Mouse (Mus musculus) liver, embryonic 12.5 days (tissue): Measurements from ENCODE around the gene Clk3. TPM values are rescaled to one million over a fixed set of nuclear protein-coding genes. Genes with fewer than 3 reads are reported as not detected.

Experiments
- ATAC-seq: fragments of 200-750 bp; cut with Nextera tagmentation; 2 replicates; pipeline ENCODE4 v1.8.0; 2017; ENCODE audit warnings: moderate number of reproducible peaks, mild to moderate bottlenecking, moderate library complexity
- H3K27ac ChIP-seq: fragments of 300-500 bp; sonication (generic); 2 replicates; pipeline ENCODE4 v1.5.1; 2016; ENCODE audit warnings: mild to moderate bottlenecking
- H3K27me3 ChIP-seq: fragments of 300-500 bp; sonication (generic); replicated peaks from 2 replicates; pipeline ENCODE4 v1.6.1; 2016; ENCODE audit warnings: mild to moderate bottlenecking, moderate library complexity
- H3K36me3 ChIP-seq: fragments of 300-500 bp; sonication (generic); 2 replicates; pipeline ENCODE4 v1.6.1; 2016; ENCODE audit warnings: mild to moderate bottlenecking, moderate library complexity
- H3K4me1 ChIP-seq: fragments of 300-500 bp; sonication (generic); 2 replicates; pipeline ENCODE4 v1.6.1; 2016
- H3K4me2 ChIP-seq: fragments of 300-500 bp; sonication (generic); 2 replicates; pipeline ENCODE4 v1.6.1; 2016; ENCODE audit warnings: mild to moderate bottlenecking, moderate library complexity
- H3K4me3 ChIP-seq: fragments of 300-500 bp; sonication (generic); 2 replicates; pipeline ENCODE4 v1.5.1; 2016; ENCODE audit warnings: mild to moderate bottlenecking, moderate library complexity
- H3K9ac ChIP-seq: fragments of 300-500 bp; sonication (generic); 2 replicates; pipeline ENCODE4 v1.6.1; 2016; ENCODE audit warnings: mild to moderate bottlenecking, moderate library complexity
- H3K9me3 ChIP-seq: fragments of 300-500 bp; sonication (generic); replicated peaks from 2 replicates; pipeline ENCODE4 v1.6.1; 2016; ENCODE audit warnings: mild to moderate bottlenecking, moderate library complexity
- WGBS: fragments of 180-500 bp; shearing (Covaris S2); methylation state at CpG from one replicate; pipeline ENCODE4 v1.1.7; 2016; ENCODE audit not compliant: insufficient replicate concordance; 5-methylcytosine and 5-hydroxymethylcytosine counted together
- polyA plus RNA-seq: library from polyadenylated mRNA; unstranded; fragments of >200 nt; fragmentation: Nextera tagmentation; extraction: Ambion mirVana; gene quantifications from 2 replicates; pipeline ENCODE4 v1.2.1, GENCODE M21; 2016

Gene Clk3
- polyA plus RNA-seq, 1 experiment from 2014 or later: 99.8 TPM

- peaks cover 64% of the 10 kb centered on the region for H3K4me1 ChIP-seq
- peak; percentile 83 for ATAC-seq
Observed at GRCm38 (mm10) chr9:57800325-57800975, 34.8 kb upstream of the Clk3 start.

GRCm38 (mm10) chr9:57798725-57799253, 33.1 kb upstream of the Clk3 start:
- ATAC-seq: no peak

More at GRCm38 (mm10) chr9:57800325-57800975, 34.8 kb upstream of the Clk3 start:
- no peaks in the 10 kb centered on the region for H3K9me3 ChIP-seq
- peak overlapping the region; percentile 43 for H3K4me2 ChIP-seq
- WGBS: 53% methylated on average over 9 of the region's 9 CpGs
- no peak overlapping the region for H3K4me3 ChIP-seq
- H3K27me3 ChIP-seq: no peaks in the 10 kb centered on the region
- peak overlapping the region; percentile 24; the same call in 1 of the 2 replicates for H3K9ac ChIP-seq
- H3K36me3 ChIP-seq: peaks cover 46% of the 10 kb centered on the region
- peak overlapping the region; percentile 66 for H3K27ac ChIP-seq

GRCm38 (mm10) chr9:57797456-57797855, 31.8 kb upstream of the Clk3 start:
- no peaks in the 10 kb centered on the region for H3K9me3 ChIP-seq
- WGBS: 81% methylated on average over 8 of the region's 8 CpGs
- no peak overlapping the region for H3K9ac ChIP-seq
- H3K4me2 ChIP-seq: no peak overlapping the region
- peaks cover 75% of the 10 kb centered on the region for H3K36me3 ChIP-seq
- H3K4me1 ChIP-seq: peaks cover 36% of the 10 kb centered on the region
- no peaks in the 10 kb centered on the region for H3K27me3 ChIP-seq
- H3K4me3 ChIP-seq: no peak overlapping the region
- no peak for ATAC-seq
- no peak overlapping the region for H3K27ac ChIP-seq

More at GRCm38 (mm10) chr9:57798725-57799253, 33.1 kb upstream of the Clk3 start:
- peaks cover 61% of the 10 kb centered on the region for H3K36me3 ChIP-seq
- no peak overlapping the region for H3K9ac ChIP-seq
- H3K4me3 ChIP-seq: no peak overlapping the region
- H3K4me2 ChIP-seq: no peak overlapping the region
- no peaks in the 10 kb centered on the region for H3K9me3 ChIP-seq
- H3K27ac ChIP-seq: no peak overlapping the region
- WGBS: 49% methylated on average over 10 of the region's 10 CpGs
- H3K4me1 ChIP-seq: peaks cover 50% of the 10 kb centered on the region
- no peaks in the 10 kb centered on the region for H3K27me3 ChIP-seq

GRCm38 (mm10) chr9:57789733-57790132, 24.1 kb upstream of the Clk3 start:
- Histone ChIP-seq H3K4me2 (no peak overlapping the region), H3K9me3 (0 out of 2 replicates have a peak, but pooled peaks cover 4% of the 10 kb centered on the region), H3K4me1 (no peaks in the 10 kb centered on the region), H3K36me3 (peaks cover 54% of the 10 kb centered on the region), H3K9ac (no peak overlapping the region), H3K4me3 (no peak overlapping the region), H3K27ac (no peak overlapping the region), H3K27me3 (no peaks in the 10 kb centered on the region)
- WGBS: 37% methylated on average over 3 of the region's 3 CpGs
- ATAC-seq: 0 out of 2 replicates have a peak, but pooled peaks have one; percentile 10

- no peak overlapping the region for H3K27ac ChIP-seq
- no peaks in the 10 kb centered on the region for H3K27me3 ChIP-seq
- H3K36me3 ChIP-seq: no peaks in the 10 kb centered on the region
- H3K4me3 ChIP-seq: no peak overlapping the region
- no peak overlapping the region for H3K4me2 ChIP-seq
- no peak overlapping the region for H3K9ac ChIP-seq
- peaks cover 4% of the 10 kb centered on the region; the same call in 1 of the 2 replicates for H3K4me1 ChIP-seq
- ATAC-seq: no peak
- 0 out of 2 replicates have a peak, but pooled peaks cover 4% of the 10 kb centered on the region for H3K9me3 ChIP-seq
- 80% methylated on average over 3 of the region's 3 CpGs for WGBS
Observed at GRCm38 (mm10) chr9:57782656-57783055, 17.0 kb upstream of the Clk3 start.

GRCm38 (mm10) chr9:57775736-57776135, 10.1 kb upstream of the Clk3 start:
- no peak overlapping the region for H3K9ac ChIP-seq
- ATAC-seq: no peak
- peaks cover 60% of the 10 kb centered on the region for H3K4me1 ChIP-seq
- H3K27ac ChIP-seq: no peak overlapping the region
- 60% methylated on average over 4 of the region's 4 CpGs for WGBS
- H3K4me3 ChIP-seq: no peak overlapping the region
- no peaks in the 10 kb centered on the region for H3K9me3 ChIP-seq
- no peaks in the 10 kb centered on the region for H3K36me3 ChIP-seq
- no peaks in the 10 kb centered on the region; the same call in 1 of the 2 replicates for H3K27me3 ChIP-seq
- no peak overlapping the region for H3K4me2 ChIP-seq

GRCm38 (mm10) chr9:57775026-57775425, 9.4 kb upstream of the Clk3 start:
- ATAC-seq: no peak
- no peaks in the 10 kb centered on the region; the same call in 1 of the 2 replicates for H3K27me3 ChIP-seq
- no peaks in the 10 kb centered on the region for H3K9me3 ChIP-seq
- no peak overlapping the region for H3K27ac ChIP-seq
- H3K4me1 ChIP-seq: peaks cover 65% of the 10 kb centered on the region
- H3K36me3 ChIP-seq: no peaks in the 10 kb centered on the region
- H3K4me3 ChIP-seq: no peak overlapping the region
- 55% methylated on average over 5 of the region's 5 CpGs for WGBS
- H3K9ac ChIP-seq: no peak overlapping the region
- no peak overlapping the region for H3K4me2 ChIP-seq

- Histone ChIP-seq H3K27ac (peak overlapping the region; percentile 100), H3K4me3 (no peak overlapping the region), H3K9ac (peak overlapping the region; percentile 57), H3K4me2 (peak overlapping the region; percentile 11), H3K27me3 (no peaks in the 10 kb centered on the region; the same call in 1 of the 2 replicates), H3K36me3 (no peaks in the 10 kb centered on the region), H3K4me1 (peaks cover 72% of the 10 kb centered on the region), H3K9me3 (no peaks in the 10 kb centered on the region)
- WGBS: 0% methylated on average over 1 of the region's 1 CpGs
- no peak for ATAC-seq
Observed at GRCm38 (mm10) chr9:57774168-57774567, 8.5 kb upstream of the Clk3 start.

GRCm38 (mm10) chr9:57773754-57774153, 8.1 kb upstream of the Clk3 start:
- H3K4me3 ChIP-seq: no peak overlapping the region

GRCm38 (mm10) chr9:57770836-57771235, 5.2 kb upstream of the Clk3 start:
- peaks cover 13% of the 10 kb centered on the region for H3K27me3 ChIP-seq
- peak overlapping the region; percentile 73 for H3K9ac ChIP-seq
- ATAC-seq: peak; percentile 80
- WGBS: 45% methylated on average over 2 of the region's 2 CpGs
- peak overlapping the region; percentile 100 for H3K27ac ChIP-seq
- peak overlapping the region; percentile 70 for H3K4me2 ChIP-seq
- no peaks in the 10 kb centered on the region for H3K36me3 ChIP-seq
- peak overlapping the region; percentile 32 for H3K4me3 ChIP-seq
- H3K9me3 ChIP-seq: no peaks in the 10 kb centered on the region
- peaks cover 93% of the 10 kb centered on the region for H3K4me1 ChIP-seq

More at GRCm38 (mm10) chr9:57773754-57774153, 8.1 kb upstream of the Clk3 start:
- peaks cover 76% of the 10 kb centered on the region for H3K4me1 ChIP-seq
- H3K27ac ChIP-seq: peak overlapping the region; percentile 100
- H3K36me3 ChIP-seq: no peaks in the 10 kb centered on the region
- H3K9ac ChIP-seq: peak overlapping the region; percentile 57
- peak overlapping the region; percentile 11 for H3K4me2 ChIP-seq
- ATAC-seq: 0 out of 2 replicates have a peak, but pooled peaks have one; percentile 8
- 44% methylated on average over 3 of the region's 3 CpGs for WGBS
- H3K27me3 ChIP-seq: no peaks in the 10 kb centered on the region; the same call in 1 of the 2 replicates
- no peaks in the 10 kb centered on the region for H3K9me3 ChIP-seq

GRCm38 (mm10) chr9:57770214-57770613, 4.6 kb upstream of the Clk3 start:
- no peaks in the 10 kb centered on the region for H3K9me3 ChIP-seq
- peaks cover 89% of the 10 kb centered on the region for H3K4me1 ChIP-seq
- H3K27me3 ChIP-seq: peaks cover 13% of the 10 kb centered on the region; the same call in 1 of the 2 replicates
- WGBS: 13% methylated on average over 1 of the region's 1 CpGs
- H3K4me2 ChIP-seq: peak overlapping the region; percentile 70
- no peaks in the 10 kb centered on the region for H3K36me3 ChIP-seq
- peak overlapping the region; percentile 29 for H3K4me3 ChIP-seq
- ATAC-seq: 0 out of 2 replicates have a peak, but pooled peaks have one; percentile 11
- peak overlapping the region; percentile 100 for H3K27ac ChIP-seq
- H3K9ac ChIP-seq: peak overlapping the region; percentile 73

- Histone ChIP-seq H3K4me2 (peak overlapping the region; percentile 70), H3K9ac (peak overlapping the region; percentile 73), H3K4me3 (peak overlapping the region; percentile 29), H3K27me3 (peaks cover 13% of the 10 kb centered on the region; the same call in 1 of the 2 replicates), H3K9me3 (no peaks in the 10 kb centered on the region), H3K36me3 (no peaks in the 10 kb centered on the region), H3K27ac (peak overlapping the region; percentile 100), H3K4me1 (peaks cover 83% of the 10 kb centered on the region)
- 36% methylated on average over 2 of the region's 2 CpGs for WGBS
- peak; percentile 87 for ATAC-seq
Observed at GRCm38 (mm10) chr9:57769539-57770069, 3.9 kb upstream of the Clk3 start.
